11 mouse cellular contexts compared by ENCODE assay signal in the genomic region with DNA sequence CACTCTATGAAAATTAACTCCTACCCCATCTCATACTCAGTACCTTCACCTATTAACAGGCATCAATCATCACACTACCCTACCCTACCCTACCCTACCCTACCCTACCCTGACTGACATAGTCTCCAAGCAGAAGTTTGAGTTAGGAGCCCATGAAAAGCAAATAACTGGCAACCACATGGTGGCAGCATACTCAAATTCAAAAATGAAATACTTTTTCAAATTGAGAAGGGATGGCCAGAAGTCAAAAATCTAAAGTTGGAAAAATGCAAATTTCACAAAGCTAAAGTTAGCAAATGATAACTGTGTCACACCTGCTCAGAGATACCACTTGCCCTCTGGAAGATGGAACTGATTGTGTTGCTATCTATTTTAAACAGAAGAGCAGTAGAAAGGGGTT.
DNase-seq lines count a peak whose midpoint lies in the region; ATAC-seq and TF ChIP-seq lines count a peak whose summit lies in the region.
"Had no signal": no experiment of that assay in that cellular context is flagged by ENCODE, and none has a peak within 500 bp of the region (broad histone marks: within the 10 kb centered on the region; RNA-seq: fewer than 3 reads in every experiment).

No protein-coding gene starts in this region.

- H3K4me3 ChIP-seq in kidney, adult 2 months (ENCODE audit: insufficient read depth, low read depth, low read length), result no peak overlapping the region
- H3K4me3 ChIP-seq in kidney, embryonic 15.5 days (replicated peaks), result no peak overlapping the region
- H3K4me3 ChIP-seq in lung, embryonic 14.5 days (ENCODE audit: low read depth, low read length), result no peak overlapping the region
- H3K4me3 ChIP-seq in lung, adult 2 months (replicated peaks; ENCODE audit: extremely low read depth, low read depth, low read length), result no peak overlapping the region
- H3K4me3 ChIP-seq: heart, embryonic 13.5 days; intestine, embryonic 15.5 days; liver, embryonic 13.5 days had no signal

- H3K9me3 ChIP-seq in kidney, embryonic 15.5 days (replicated peaks), result no peaks in the 10 kb centered on the region
- no peaks in the 10 kb centered on the region for H3K9me3 ChIP-seq in lung, embryonic 14.5 days (ENCODE audit: low read depth, low read length)
- H3K9me3 ChIP-seq: heart, embryonic 13.5 days; intestine, embryonic 15.5 days; liver, embryonic 13.5 days had no signal

- TF ChIP-seq POLR2A in kidney, adult 2 months (IDR thresholded peaks at IDR 0.05; ENCODE audit: low read depth, low read length), result no peak
- TF ChIP-seq POLR2A in lung, adult 2 months (IDR thresholded peaks at IDR 0.05; ENCODE audit: borderline replicate concordance, extremely low read depth, low read depth, low read length), result no peak

- intact Hi-C loops in heart, postnatal 36 days (cut with DNase I), result no loop called here

- H3K4me2 ChIP-seq in kidney, embryonic 15.5 days, result no peak overlapping the region
- H3K4me2 ChIP-seq in lung, embryonic 14.5 days, result no peak overlapping the region
- H3K4me2 ChIP-seq: heart, embryonic 13.5 days; intestine, embryonic 15.5 days; liver, embryonic 13.5 days; midbrain, embryonic 11.5 days had no signal

- H3K27me3 ChIP-seq in kidney, adult 2 months (replicated peaks; ENCODE audit: control insufficient read depth, insufficient read depth, low read length), result no peaks in the 10 kb centered on the region
- no peaks in the 10 kb centered on the region for H3K27me3 ChIP-seq in kidney, embryonic 15.5 days
- no peaks in the 10 kb centered on the region for H3K27me3 ChIP-seq in lung, embryonic 14.5 days (ENCODE audit: insufficient read depth, low read length)
- peaks cover 39% of the 10 kb centered on the region for H3K27me3 ChIP-seq in Patski
- H3K27me3 ChIP-seq: heart, embryonic 13.5 days; intestine, embryonic 15.5 days; liver, embryonic 13.5 days had no signal

- H3K27ac ChIP-seq in kidney, adult 2 months (ENCODE audit: insufficient read depth, low read depth, low read length), result no peak overlapping the region
- H3K27ac ChIP-seq in kidney, embryonic 15.5 days, result no peak overlapping the region
- no peak overlapping the region for H3K27ac ChIP-seq in lung, embryonic 14.5 days (ENCODE audit: low read depth)
- H3K27ac ChIP-seq: heart, embryonic 13.5 days; intestine, embryonic 15.5 days; liver, embryonic 13.5 days had no signal

- CTCF ChIA-PET in Patski (lab: Charles Lee), result no interaction called here

- in situ Hi-C loops in Patski (cut with MboI; ENCODE audit: low pct_unique_long_range_greater_than_20kb), result no loop called here

- no peaks in the 10 kb centered on the region for H3K4me1 ChIP-seq in kidney, adult 2 months (ENCODE audit: control insufficient read depth, insufficient read depth, low read length)
- H3K4me1 ChIP-seq in kidney, embryonic 15.5 days, result no peaks in the 10 kb centered on the region
- no peaks in the 10 kb centered on the region for H3K4me1 ChIP-seq in lung, embryonic 14.5 days (ENCODE audit: insufficient read depth)
- H3K4me1 ChIP-seq in lung, adult 2 months (ENCODE audit: control insufficient read depth, insufficient read depth, low read length), result no peaks in the 10 kb centered on the region
- H3K4me1 ChIP-seq: heart, embryonic 13.5 days; intestine, embryonic 15.5 days; liver, embryonic 13.5 days had no signal

- no peak overlapping the region for H3K9ac ChIP-seq in kidney, embryonic 15.5 days
- H3K9ac ChIP-seq in lung, embryonic 14.5 days, result no peak overlapping the region
- H3K9ac ChIP-seq: heart, embryonic 13.5 days; intestine, embryonic 15.5 days; liver, embryonic 13.5 days had no signal

- ATAC-seq in kidney, embryonic 15.5 days (replicated peaks; ENCODE audit: low FRiP score), result no peak
- ATAC-seq in lung, embryonic 14.5 days (ENCODE audit: insufficient read depth), result no peak
- ATAC-seq in Patski, result no peak
- ATAC-seq: intestine, embryonic 15.5 days had no signal

- peak; percentile 1 for DNase-seq in kidney, adult 2 months
- DNase-seq in lung, embryonic 14.5 days, result peak; percentile 61
- DNase-seq in lung, adult 2 months, result no peak
- no peak for DNase-seq in Patski (ENCODE audit: low read depth, low spot score)
- peak; percentile 9 for DNase-seq in retina, embryonic 14.5 days (ENCODE audit: low spot score)
- no peak for DNase-seq in heart, postnatal 36 days
- DNase-seq: liver, embryonic 13.5 days had no signal

- no peak for TF ChIP-seq CTCF in kidney, adult 2 months (conservative IDR thresholded peaks at IDR 0.05; ENCODE audit: insufficient read depth, insufficient read length, low read depth, low read length)
- 0 out of 2 replicates have a peak, but pooled peaks have one; percentile 26 for TF ChIP-seq CTCF in lung, embryonic 14.5 days (IDR thresholded peaks at IDR 0.05; ENCODE audit: low read depth)
- no peak for TF ChIP-seq CTCF in lung, adult 2 months (IDR thresholded peaks at IDR 0.05; ENCODE audit: insufficient read depth, low read length)
- TF ChIP-seq CTCF in Patski (IDR thresholded peaks at IDR 0.05), result peak; percentile 30

- POLR2A ChIA-PET in Patski (lab: Charles Lee), result no interaction called here

- H3K36me3 ChIP-seq in kidney, adult 2 months (ENCODE audit: control insufficient read depth, insufficient read depth, low read length), result no peaks in the 10 kb centered on the region
- no peaks in the 10 kb centered on the region for H3K36me3 ChIP-seq in kidney, embryonic 15.5 days
- no peaks in the 10 kb centered on the region for H3K36me3 ChIP-seq in lung, embryonic 14.5 days (ENCODE audit: insufficient read depth)
- H3K36me3 ChIP-seq: heart, embryonic 13.5 days; intestine, embryonic 15.5 days; liver, embryonic 13.5 days had no signal

Comparison
In these comparisons a context has a peak if more than half of its experiments do, and no peak if none do; other contexts are left out.
1. DNase-seq: peak in kidney, adult 2 months (single experiment), lung, embryonic 14.5 days (single experiment) and retina, embryonic 14.5 days (single experiment); none in lung, adult 2 months (single experiment), Patski (single experiment) and heart, postnatal 36 days (0 of 2).
2. CTCF ChIP-seq: peak in lung, embryonic 14.5 days (single experiment) and Patski (single experiment); none in kidney, adult 2 months (single experiment) and lung, adult 2 months (single experiment).